Mouse (Mus musculus) G1E (cell line): ENCODE measurements around the gene Cnr1.

Experiments used
- CTCF ChIP-seq: IDR thresholded peaks from 2 replicates; pipeline ENCODE4 v1.5.1; 2012; ENCODE audit warnings: low read depth, low read length, inconsistent platforms, mixed read lengths
- GATA1 ChIP-seq: IDR thresholded peaks from 2 replicates; pipeline ENCODE4 v1.6.1; 2012; ENCODE audit warnings: borderline replicate concordance, low read length, inconsistent platforms, mixed read lengths
- GATA2 ChIP-seq: IDR thresholded peaks from 2 replicates; pipeline ENCODE4 v1.6.1; 2012; ENCODE audit warnings: low read depth, low read length, inconsistent platforms, borderline replicate concordance
- POLR2AphosphoS5 ChIP-seq: IDR thresholded peaks from 2 replicates; pipeline ENCODE4 v1.6.1; 2012; ENCODE audit warnings: low read depth, low read length, inconsistent platforms; ENCODE audit not compliant: insufficient replicate concordance
- TAL1 ChIP-seq: conservative IDR thresholded peaks from 2 replicates; pipeline ENCODE4 v1.6.1; 2012; ENCODE audit warnings: low read depth, low read length, inconsistent platforms, mixed read lengths

DNA sequence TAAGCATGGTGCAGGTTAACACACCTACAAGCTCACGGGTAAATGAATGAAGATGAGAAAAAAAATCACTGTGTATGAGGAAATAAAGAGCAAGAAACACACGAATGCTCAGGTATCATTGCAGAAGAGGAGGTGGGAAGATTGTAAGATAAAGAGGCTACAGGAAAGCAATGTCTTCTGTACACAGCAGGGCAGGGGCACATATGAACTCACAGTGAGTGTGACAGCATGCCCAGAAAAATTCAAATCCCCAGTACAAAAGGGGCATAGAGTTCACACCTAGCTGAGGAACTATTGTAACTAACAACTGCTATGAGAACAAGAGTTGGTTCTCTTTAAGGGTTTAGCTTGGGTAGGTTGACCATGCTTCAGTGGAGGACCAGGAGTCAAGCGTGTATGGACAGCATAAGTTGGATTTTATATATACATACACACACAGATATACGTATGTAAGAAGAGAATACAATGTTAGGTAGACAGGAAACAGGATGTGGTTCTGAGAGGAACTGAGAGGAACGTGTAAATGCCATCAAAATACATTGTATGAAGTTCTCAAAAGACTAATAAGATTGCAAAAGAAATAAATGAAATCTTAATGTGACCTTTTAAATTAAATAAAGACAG, 64.2 kb downstream of the Cnr1 start:
- TF ChIP-seq CTCF, result no peak
- no peak for TF ChIP-seq POLR2AphosphoS5
- TF ChIP-seq GATA1, result no peak
- no peak for TF ChIP-seq TAL1
- TF ChIP-seq GATA2, result no peak
